Mouse (Mus musculus) forebrain, embryonic 16.5 days (tissue): ENCODE data around the gene Vwf. TPM values are rescaled to one million over a fixed set of nuclear protein-coding genes. Genes with fewer than 3 reads are reported as not detected.

Experiments used
- ATAC-seq: fragments of 200-750 bp; cut with Nextera tagmentation; 2 replicates; pipeline ENCODE4 v1.8.0; 2017; ENCODE audit warnings: mild to moderate bottlenecking, moderate library complexity
- H3K27ac ChIP-seq: fragments of 300-500 bp; sonication (generic); 2 replicates; pipeline ENCODE4 v1.5.1; 2014; ENCODE audit warnings: low read length, control low read depth
- H3K27me3 ChIP-seq: fragments of 300-500 bp; sonication (generic); replicated peaks from 2 replicates; pipeline ENCODE4 v1.6.1; 2014; ENCODE audit warnings: low read length; ENCODE audit not compliant: control insufficient read depth, insufficient read depth
- H3K36me3 ChIP-seq: fragments of 300-500 bp; sonication (generic); 2 replicates; pipeline ENCODE4 v1.6.1; 2014; ENCODE audit not compliant: control insufficient read depth, insufficient read depth
- H3K4me1 ChIP-seq: fragments of 300-500 bp; sonication (generic); replicated peaks from 2 replicates; pipeline ENCODE4 v1.6.1; 2014; ENCODE audit warnings: low read length; ENCODE audit not compliant: control insufficient read depth, insufficient read depth
- H3K4me2 ChIP-seq: fragments of 300-500 bp; sonication (generic); 2 replicates; pipeline ENCODE4 v1.6.1; 2014; ENCODE audit warnings: mild to moderate bottlenecking, low read length, control low read depth
- H3K4me3 ChIP-seq: fragments of 300-500 bp; sonication (generic); replicated peaks from 2 replicates; pipeline ENCODE4 v1.5.1; 2014; ENCODE audit warnings: mild to moderate bottlenecking, low read length, control low read depth
- H3K9ac ChIP-seq: fragments of 300-500 bp; sonication (generic); replicated peaks from 2 replicates; pipeline ENCODE4 v1.6.1; 2014; ENCODE audit warnings: low read depth, low read length, control low read depth
- H3K9me3 ChIP-seq: fragments of 300-500 bp; sonication (generic); 2 replicates; pipeline ENCODE4 v1.6.1; 2016; ENCODE audit warnings: low read length; ENCODE audit not compliant: control insufficient read depth
- WGBS: fragments of 180-500 bp; shearing (Covaris S2); extraction: QIAGEN DNeasy Blood & Tissue Kit; methylation state at CpG from one replicate; pipeline ENCODE4 v1.1.7; 2014; 5-methylcytosine and 5-hydroxymethylcytosine counted together
- polyA plus RNA-seq: library from polyadenylated mRNA; unstranded; fragments of >200 nt; fragmentation: Nextera tagmentation; extraction: Ambion mirVana; gene quantifications from 2 replicates; pipeline ENCODE4 v1.2.1, GENCODE M21; 2015

Gene Vwf
- polyA plus RNA-seq, result 6.3 and 9.8 TPM in 2 replicates

- 91% methylated on average over 6 of the region's 6 CpGs for WGBS
- no peak for ATAC-seq
- no peaks in the 10 kb centered on the region for H3K36me3 ChIP-seq
- H3K4me2 ChIP-seq, result no peak within 1 kb of the TSS
- H3K9me3 ChIP-seq, result no peaks in the 10 kb centered on the region
- no peak within 1 kb of the TSS for H3K9ac ChIP-seq
- H3K27me3 ChIP-seq, result no peaks in the 10 kb centered on the region
- no peak within 1 kb of the TSS for H3K27ac ChIP-seq
- H3K4me3 ChIP-seq, result no peak within 1 kb of the TSS
- H3K4me1 ChIP-seq, result no peaks in the 10 kb centered on the region
Measured at GRCm38 (mm10) chr6:125546474-125546873, at the start of gene Vwf. Gene Vwf, plus strand, starts transcription at chr6:125546774.

GRCm38 (mm10) chr6:125498062-125498461 is 48.5 kb upstream of the Vwf start:
- 37% methylated on average over 5 of the region's 5 CpGs for WGBS
- Histone ChIP-seq H3K9ac (no peak overlapping the region), H3K4me2 (no peak overlapping the region), H3K9me3 (no peaks in the 10 kb centered on the region), H3K4me3 (no peak overlapping the region), H3K27me3 (0 out of 2 replicates have a peak, but pooled peaks cover 4% of the 10 kb centered on the region), H3K36me3 (no peaks in the 10 kb centered on the region), H3K27ac (no peak overlapping the region), H3K4me1 (peaks cover 6% of the 10 kb centered on the region)
- no peak for ATAC-seq

GRCm38 (mm10) chr6:125503186-125503802 is 43.3 kb upstream of the Vwf start:
- Histone ChIP-seq H3K27ac (no peak overlapping the region), H3K9me3 (no peaks in the 10 kb centered on the region), H3K36me3 (no peaks in the 10 kb centered on the region), H3K4me3 (no peak overlapping the region), H3K4me1 (no peaks in the 10 kb centered on the region), H3K9ac (no peak overlapping the region), H3K27me3 (no peaks in the 10 kb centered on the region), H3K4me2 (no peak overlapping the region)
- 93% methylated on average over 11 of the region's 11 CpGs for WGBS
- ATAC-seq, result no peak

- H3K4me2 ChIP-seq, result no peak overlapping the region
- H3K4me3 ChIP-seq, result no peak overlapping the region
- no peak for ATAC-seq
Measured at GRCm38 (mm10) chr6:125504622-125505355, 41.8 kb upstream of the Vwf start.

GRCm38 (mm10) chr6:125506427-125506826 is 40.1 kb upstream of the Vwf start:
- no peaks in the 10 kb centered on the region for H3K4me1 ChIP-seq

More at GRCm38 (mm10) chr6:125504622-125505355, 41.8 kb upstream of the Vwf start:
- Histone ChIP-seq H3K27me3 (no peaks in the 10 kb centered on the region), H3K4me1 (no peaks in the 10 kb centered on the region), H3K27ac (no peak overlapping the region), H3K9ac (no peak overlapping the region), H3K9me3 (no peaks in the 10 kb centered on the region), H3K36me3 (no peaks in the 10 kb centered on the region)
- WGBS, result 52% methylated on average over 3 of the region's 3 CpGs

GRCm38 (mm10) chr6:125509783-125510182 is 36.8 kb upstream of the Vwf start:
- no peaks in the 10 kb centered on the region for H3K4me1 ChIP-seq
- H3K27me3 ChIP-seq, result no peaks in the 10 kb centered on the region
- H3K9ac ChIP-seq, result no peak overlapping the region
- no peak for ATAC-seq
- 78% methylated on average over 3 of the region's 3 CpGs for WGBS
- no peak overlapping the region for H3K4me3 ChIP-seq
- H3K4me2 ChIP-seq, result no peak overlapping the region
- no peaks in the 10 kb centered on the region for H3K9me3 ChIP-seq
- no peaks in the 10 kb centered on the region for H3K36me3 ChIP-seq
- H3K27ac ChIP-seq, result no peak overlapping the region

More at GRCm38 (mm10) chr6:125506427-125506826, 40.1 kb upstream of the Vwf start:
- no peaks in the 10 kb centered on the region for H3K27me3 ChIP-seq
- H3K36me3 ChIP-seq, result no peaks in the 10 kb centered on the region
- no peak overlapping the region for H3K27ac ChIP-seq
- 96% methylated on average over 4 of the region's 4 CpGs for WGBS
- H3K9me3 ChIP-seq, result no peaks in the 10 kb centered on the region
- H3K9ac ChIP-seq, result no peak overlapping the region
- no peak for ATAC-seq
- H3K4me2 ChIP-seq, result no peak overlapping the region
- no peak overlapping the region for H3K4me3 ChIP-seq

GRCm38 (mm10) chr6:125510645-125511044 is 35.9 kb upstream of the Vwf start:
- no peak for ATAC-seq
- H3K4me2 ChIP-seq, result no peak overlapping the region
- H3K9me3 ChIP-seq, result no peaks in the 10 kb centered on the region
- H3K9ac ChIP-seq, result no peak overlapping the region
- no peaks in the 10 kb centered on the region for H3K36me3 ChIP-seq
- no peak overlapping the region for H3K4me3 ChIP-seq
- H3K4me1 ChIP-seq, result no peaks in the 10 kb centered on the region
- H3K27me3 ChIP-seq, result no peaks in the 10 kb centered on the region
- no peak overlapping the region for H3K27ac ChIP-seq

- ATAC-seq, result no peak
- Histone ChIP-seq H3K4me2 (no peak overlapping the region), H3K36me3 (no peaks in the 10 kb centered on the region), H3K9me3 (no peaks in the 10 kb centered on the region), H3K4me1 (no peaks in the 10 kb centered on the region), H3K9ac (no peak overlapping the region), H3K27me3 (no peaks in the 10 kb centered on the region), H3K4me3 (no peak overlapping the region), H3K27ac (no peak overlapping the region)
- WGBS, result 86% methylated on average over 7 of the region's 7 CpGs
Measured at GRCm38 (mm10) chr6:125511196-125511595, 35.4 kb upstream of the Vwf start.

GRCm38 (mm10) chr6:125512950-125513596 is 33.5 kb upstream of the Vwf start:
- no peak overlapping the region for H3K4me3 ChIP-seq

More at GRCm38 (mm10) chr6:125512950-125513596, 33.5 kb upstream of the Vwf start:
- WGBS, result 47% methylated on average over 6 of the region's 6 CpGs
- Histone ChIP-seq H3K4me2 (no peak overlapping the region), H3K27me3 (no peaks in the 10 kb centered on the region), H3K9ac (no peak overlapping the region), H3K27ac (no peak overlapping the region), H3K4me1 (no peaks in the 10 kb centered on the region), H3K36me3 (no peaks in the 10 kb centered on the region), H3K9me3 (no peaks in the 10 kb centered on the region)
- ATAC-seq, result no peak
